Mouse (Mus musculus) CH12.LX (cell line): ENCODE results near the gene Zc3h7b. TPM values are rescaled to one million over a fixed set of nuclear protein-coding genes. Genes with fewer than 3 reads are reported as not detected.

Experiments used
- DNase-seq: peaks from one replicate; pipeline ENCODE4 v3.0.0-alpha.2; 2013; ENCODE audit errors: extremely low read depth
- H3K27ac ChIP-seq: 2 replicates; pipeline ENCODE4 v1.5.1; 2012; ENCODE audit warnings: low read depth, mild to moderate bottlenecking, control low read depth, moderate library complexity; ENCODE audit not compliant: insufficient read depth
- H3K27me3 ChIP-seq: replicated peaks from 2 replicates; pipeline ENCODE3; 2012; ENCODE audit warnings: inconsistent platforms
- H3K36me3 ChIP-seq, 2 experiments: replicated peaks in 1 of 2; 2 replicates each; pipeline versions ENCODE3 to v1.6.1; 2012; ENCODE audit warnings: inconsistent platforms in 1 of 2, low read length in 1 of 2, mild to moderate bottlenecking in 1 of 2, mixed read lengths in 1 of 2, moderate library complexity in 1 of 2; ENCODE audit not compliant: control insufficient read depth in 1 of 2, insufficient read depth in 1 of 2
- H3K4me1 ChIP-seq, 2 experiments: 2 replicates each; pipeline ENCODE4 v1.6.1; 2012; ENCODE audit warnings: inconsistent platforms in 1 of 2, moderate library complexity in 1 of 2; ENCODE audit not compliant: insufficient read depth in 2 of 2, control insufficient read depth in 1 of 2
- H3K4me2 ChIP-seq: 2 replicates; pipeline ENCODE4 v1.6.1; 2012; ENCODE audit warnings: low read depth, mild to moderate bottlenecking, control low read depth; ENCODE audit not compliant: poor library complexity, insufficient read depth, severe bottlenecking
- H3K4me3 ChIP-seq, 3 experiments: fragments of 150-350 bp in 1 of 3; sonication (generic) in 1 of 3; replicated peaks in 1 of 3; 2 replicates each; pipeline versions ENCODE3 to v1.5.1; 2011 to 2012; ENCODE audit warnings: low read depth in 2 of 3, low read length in 2 of 3, mild to moderate bottlenecking in 2 of 3, moderate library complexity in 2 of 3, control low read depth in 1 of 3, improper control_type of control experiment in 1 of 3, inconsistent platforms in 1 of 3, mixed read lengths in 1 of 3; ENCODE audit not compliant: poor library complexity in 1 of 3
- H3K79me2 ChIP-seq: replicated peaks from 2 replicates; pipeline ENCODE4 v1.6.1; 2012; ENCODE audit warnings: mild to moderate bottlenecking, moderate library complexity; ENCODE audit not compliant: control insufficient read depth, poor library complexity, insufficient read depth, severe bottlenecking; ENCODE audit errors: extremely low read depth
- H3K9ac ChIP-seq: 2 replicates; pipeline ENCODE4 v1.6.1; 2012; ENCODE audit warnings: low read depth, mild to moderate bottlenecking, control low read depth, moderate library complexity; ENCODE audit not compliant: insufficient read depth
- H3K9me3 ChIP-seq: replicated peaks from 2 replicates; pipeline ENCODE3; 2012; ENCODE audit warnings: low read length, inconsistent platforms, mixed read lengths
- BHLHE40 ChIP-seq: IDR thresholded peaks from 2 replicates; pipeline ENCODE4 v1.6.1; 2011; ENCODE audit warnings: mild to moderate bottlenecking, low read depth, low read length, improper control_type of control experiment
- CTCF ChIP-seq, 2 experiments: IDR thresholded peaks in 1 of 2; conservative IDR thresholded peaks in 1 of 2; 2 replicates each; pipeline ENCODE4 v1.5.1; 2011 to 2012; ENCODE audit warnings: low read depth in 2 of 2, low read length in 2 of 2, improper control_type of control experiment in 1 of 2, inconsistent platforms in 1 of 2, mild to moderate bottlenecking in 1 of 2, moderate library complexity in 1 of 2
- E2F4 ChIP-seq: IDR thresholded peaks from 2 replicates; pipeline ENCODE4 v1.6.1; 2011; ENCODE audit warnings: low read depth, low read length, improper control_type of control experiment; ENCODE audit not compliant: insufficient replicate concordance
- EP300 ChIP-seq: IDR thresholded peaks from 2 replicates; pipeline ENCODE4 v1.6.1; 2011; ENCODE audit warnings: low read length, improper control_type of control experiment
- GABPA ChIP-seq: IDR thresholded peaks from 2 replicates; pipeline ENCODE4 v1.6.1; 2012; ENCODE audit warnings: low read depth, low read length, improper control_type of control experiment, inconsistent platforms; ENCODE audit not compliant: insufficient replicate concordance
- JUN ChIP-seq: IDR thresholded peaks from 2 replicates; pipeline ENCODE4 v1.6.1; 2011; ENCODE audit warnings: low read depth, mild to moderate bottlenecking, low read length, improper control_type of control experiment, moderate library complexity; ENCODE audit not compliant: insufficient read depth
- KAT2A ChIP-seq: IDR thresholded peaks from 2 replicates; pipeline ENCODE4 v1.6.1; 2012; ENCODE audit warnings: low read length, improper control_type of control experiment, inconsistent platforms; ENCODE audit not compliant: insufficient replicate concordance
- MYC ChIP-seq: IDR thresholded peaks from 2 replicates; pipeline ENCODE4 v1.6.1; 2011; ENCODE audit warnings: low read depth, mild to moderate bottlenecking, improper control_type of control experiment, low read length
- NELFE ChIP-seq: IDR thresholded peaks from 2 replicates; pipeline ENCODE4 v1.6.1; 2011; ENCODE audit warnings: low read depth, low read length, improper control_type of control experiment
- PAX5 ChIP-seq: IDR thresholded peaks from 2 replicates; pipeline ENCODE4 v1.6.1; 2012; ENCODE audit warnings: low read length, inconsistent platforms, mixed read lengths
- POLR2A ChIP-seq: IDR thresholded peaks from 2 replicates; pipeline ENCODE4 v1.6.1; 2011; ENCODE audit warnings: low read depth, mild to moderate bottlenecking, improper control_type of control experiment, low read length
- RCOR1 ChIP-seq: conservative IDR thresholded peaks from 2 replicates; pipeline ENCODE4 v1.6.1; 2012; ENCODE audit warnings: low read depth, mild to moderate bottlenecking, inconsistent platforms, low read length, improper control_type of control experiment
- SMC3 ChIP-seq: IDR thresholded peaks from 2 replicates; pipeline ENCODE4 v1.6.1; 2011; ENCODE audit warnings: low read depth, low read length, improper control_type of control experiment
- TCF12 ChIP-seq: IDR thresholded peaks from 2 replicates; pipeline ENCODE4 v1.6.1; 2014; ENCODE audit warnings: low read depth, mild to moderate bottlenecking, inconsistent platforms, low read length, improper control_type of control experiment
- USF1 ChIP-seq: IDR thresholded peaks from 2 replicates; pipeline ENCODE4 v1.6.1; 2014; ENCODE audit warnings: low read depth, mild to moderate bottlenecking, inconsistent platforms, low read length, improper control_type of control experiment
- ZC3H11A ChIP-seq: IDR thresholded peaks from 2 replicates; pipeline ENCODE4 v1.6.1; 2012; ENCODE audit warnings: low read depth, mild to moderate bottlenecking, inconsistent platforms, low read length, improper control_type of control experiment
- ZKSCAN1 ChIP-seq: IDR thresholded peaks from 2 replicates; pipeline ENCODE4 v1.6.1; 2012; ENCODE audit warnings: low read depth, inconsistent platforms, low read length, improper control_type of control experiment, borderline replicate concordance
- ZMIZ1 ChIP-seq: IDR thresholded peaks from 2 replicates; pipeline ENCODE4 v1.6.1; 2012; ENCODE audit warnings: low read depth, mild to moderate bottlenecking, inconsistent platforms, low read length, improper control_type of control experiment
- ZNF384 ChIP-seq: IDR thresholded peaks from 2 replicates; pipeline ENCODE4 v1.6.1; 2012; ENCODE audit warnings: low read depth, low read length, improper control_type of control experiment, inconsistent platforms
- dilution Hi-C: fragments of 300-500 bp; cut with MboI; formaldehyde crosslinking; loops from 2 replicates; pipeline ENCODE4 v1.14.3; 2020; ENCODE audit warnings: low sequenced_read_pairs; ENCODE audit not compliant: extremely low pct_unique_long_range_greater_than_20kb, extremely low pct_ligation_motif_present
- in situ Hi-C: fragments of 300-500 bp; cut with MboI; formaldehyde crosslinking; loops from 3 replicates; pipeline ENCODE4 v1.14.3; 2019; ENCODE audit warnings: low sequenced_read_pairs, low pct_ligation_motif_present, low pct_unique_long_range_greater_than_20kb, mixed read lengths
- polyA plus RNA-seq: library from polyadenylated mRNA; unstranded; fragments of >175 nt; gene quantifications from 2 replicates; pipeline ENCODE4 v1.2.1, GENCODE M21; 2012; ENCODE audit warnings: low read depth; ENCODE audit not compliant: insufficient read length
- total RNA-seq, 2 experiments: library from RNA; depleted of rRNA; stranded (reverse); fragments of 300-350 nt in 1 of 2; fragments of >200 nt in 1 of 2; gene quantifications; 2 replicates each; pipeline ENCODE4 v1.2.3; 2012 to 2014

Gene Zc3h7b
- total and polyA plus RNA-seq, 3 experiments = 8.4 to 43.1 (median 19.7) TPM

DNA sequence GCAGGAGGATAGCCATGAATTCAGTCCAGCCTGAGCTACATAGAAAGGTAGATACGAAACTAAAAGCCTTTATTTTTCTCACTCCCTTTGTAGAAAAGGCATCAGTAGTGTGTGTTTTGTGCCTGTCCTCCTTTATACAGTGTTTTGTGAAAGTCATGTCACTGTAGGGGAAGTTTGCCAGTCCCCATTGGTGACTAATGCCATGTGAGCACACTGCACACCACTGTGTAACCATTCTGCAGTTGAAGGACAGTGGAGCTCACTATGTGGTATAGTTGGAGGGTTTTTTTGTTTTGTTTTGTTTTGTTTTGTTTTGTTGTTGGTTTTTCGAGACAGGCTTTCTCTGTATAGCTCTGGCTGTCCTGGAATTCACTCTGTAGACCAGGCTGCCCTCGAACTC, 73.5 kb downstream of the Zc3h7b start:
- H3K4me2 ChIP-seq = no peak overlapping the region
- no peak overlapping the region for H3K27ac ChIP-seq
- H3K79me2 ChIP-seq = 0 out of 2 replicates have a peak, but pooled peaks cover 2% of the 10 kb centered on the region
- H3K9ac ChIP-seq = no peak overlapping the region
- peaks cover 44 to 79% of the 10 kb centered on the region in 2 experiments for H3K36me3 ChIP-seq
- no peaks in the 10 kb centered on the region for H3K27me3 ChIP-seq
- no peak for DNase-seq
- in situ Hi-C loops = no loop called here
- TF ChIP-seq ZMIZ1 = no peak
- no peak for TF ChIP-seq EP300
- TF ChIP-seq GABPA = no peak
- no peak for TF ChIP-seq POLR2A
- no peak for TF ChIP-seq TCF12
- no peak for TF ChIP-seq E2F4
- no peak for TF ChIP-seq BHLHE40
- TF ChIP-seq SMC3 = no peak
- TF ChIP-seq, all 38 proteins: peak for 0
- H3K4me3 ChIP-seq = no peak overlapping the region
- dilution Hi-C loops = no loop called here
- H3K4me1 ChIP-seq = no peaks in the 10 kb centered on the region
- no peaks in the 10 kb centered on the region for H3K9me3 ChIP-seq

DNA sequence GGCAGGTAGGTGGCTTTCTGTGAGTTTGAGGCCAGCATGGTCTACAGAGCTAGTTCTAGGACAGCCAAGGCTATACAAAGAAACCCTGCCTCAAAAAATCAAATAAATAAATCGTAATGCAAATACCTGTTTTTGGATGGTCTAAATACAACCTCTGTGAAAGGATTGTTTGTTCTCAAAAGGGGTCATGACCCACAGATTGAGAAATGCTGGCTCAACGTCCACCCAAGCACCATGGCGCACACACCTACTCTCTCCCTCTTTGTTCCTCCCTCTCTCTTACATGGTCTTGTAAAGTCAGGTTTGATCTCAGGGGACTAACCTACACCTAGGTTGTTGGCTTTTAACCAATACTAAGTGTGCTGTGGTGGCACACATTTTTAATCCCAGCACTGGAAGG, 77.8 kb downstream of the Zc3h7b start:
- Histone ChIP-seq H3K4me3 (no peak overlapping the region), H3K79me2 (no peaks in the 10 kb centered on the region), H3K27ac (no peak overlapping the region), H3K4me1 (no peaks in the 10 kb centered on the region), H3K36me3 (peaks cover 33 to 75% of the 10 kb centered on the region in 2 experiments), H3K27me3 (no peaks in the 10 kb centered on the region), H3K4me2 (no peak overlapping the region), H3K9ac (no peak overlapping the region), H3K9me3 (no peaks in the 10 kb centered on the region)
- dilution Hi-C loops = no loop called here
- TF ChIP-seq ZC3H11A (no peak), PAX5 (no peak), ZKSCAN1 (no peak), RCOR1 (no peak), CTCF (conservative IDR thresholded peaks at IDR 0.05 in 1 of 2, IDR thresholded peaks at IDR 0.05 in 1 of 2; ENCODE audit: low read depth in 2 of 2, low read length in 2 of 2) (no peak), JUN (no peak), MYC (no peak), GABPA (no peak), EP300 (no peak), NELFE (no peak), KAT2A (no peak), ZNF384 (no peak), USF1 (no peak), TCF12 (no peak)
- in situ Hi-C loops = no loop called here
- no peak for DNase-seq
